Mouse (Mus musculus) neural tube, embryonic 14.5 days (tissue): Measurements from ENCODE around the gene Cmip. TPM values are rescaled to one million over a fixed set of nuclear protein-coding genes. Genes with fewer than 3 reads are reported as not detected.

ENCODE experiments used
- ATAC-seq: fragments of 200-750 bp; cut with Nextera tagmentation; 2 replicates; pipeline ENCODE4 v1.8.0; 2017; ENCODE audit warnings: low read depth, mild to moderate bottlenecking, moderate TSS enrichment, moderate library complexity
- H3K27ac ChIP-seq: fragments of 300-500 bp; sonication (generic); 2 replicates; pipeline ENCODE4 v1.5.1; 2014; ENCODE audit warnings: low read depth, mild to moderate bottlenecking, control low read depth, low read length, moderate library complexity, mixed read lengths
- H3K27me3 ChIP-seq: fragments of 300-500 bp; sonication (generic); 2 replicates; pipeline ENCODE4 v1.6.1; 2014; ENCODE audit warnings: low read length; ENCODE audit not compliant: control insufficient read depth, insufficient read depth
- H3K36me3 ChIP-seq: fragments of 300-500 bp; sonication (generic); 2 replicates; pipeline ENCODE4 v1.6.1; 2014; ENCODE audit warnings: low read length, mixed read lengths; ENCODE audit not compliant: control insufficient read depth, insufficient read depth
- H3K4me1 ChIP-seq: fragments of 300-500 bp; sonication (generic); 2 replicates; pipeline ENCODE4 v1.6.1; 2014; ENCODE audit warnings: low read length; ENCODE audit not compliant: control insufficient read depth, insufficient read depth
- H3K4me2 ChIP-seq: fragments of 300-500 bp; sonication (generic); 2 replicates; pipeline ENCODE4 v1.6.1; 2014; ENCODE audit warnings: mild to moderate bottlenecking, low read depth, low read length, control low read depth
- H3K4me3 ChIP-seq: fragments of 300-500 bp; sonication (generic); 2 replicates; pipeline ENCODE4 v1.5.1; 2014; ENCODE audit warnings: low read depth, low read length, control low read depth, mixed read lengths
- H3K9ac ChIP-seq: fragments of 300-500 bp; sonication (generic); replicated peaks from 2 replicates; pipeline ENCODE4 v1.6.1; 2014; ENCODE audit warnings: low read depth, mild to moderate bottlenecking, control low read depth, low read length, mixed read lengths
- H3K9me3 ChIP-seq: fragments of 300-500 bp; sonication (generic); 2 replicates; pipeline ENCODE4 v1.6.1; 2016; ENCODE audit warnings: low read length; ENCODE audit not compliant: control insufficient read depth
- WGBS: fragments of 180-500 bp; shearing (Covaris S2); extraction: QIAGEN DNeasy Blood & Tissue Kit; methylation state at CpG from one replicate; pipeline ENCODE4 v1.1.7; 2014; 5-methylcytosine and 5-hydroxymethylcytosine counted together
- polyA plus RNA-seq: library from polyadenylated mRNA; unstranded; fragments of >200 nt; fragmentation: Nextera tagmentation; extraction: Ambion mirVana; gene quantifications from 2 replicates; pipeline ENCODE4 v1.2.1, GENCODE M21; 2014

Gene Cmip
- polyA plus RNA-seq, 1 experiment from 2014 or later: 135 TPM

GRCm38 (mm10) chr8:117261702-117262101 is 4.8 kb downstream of the Cmip start:
- peak overlapping the region; percentile 98 for H3K4me3 ChIP-seq
- WGBS: 20% methylated on average over 9 of the region's 9 CpGs
- H3K9ac ChIP-seq: peak overlapping the region; percentile 100; the same call in 1 of the 2 replicates
- H3K36me3 ChIP-seq: no peaks in the 10 kb centered on the region
- peaks cover 29% of the 10 kb centered on the region for H3K4me1 ChIP-seq
- no peak for ATAC-seq
- H3K27ac ChIP-seq: no peak overlapping the region
- peak overlapping the region; percentile 98 for H3K4me2 ChIP-seq
- no peaks in the 10 kb centered on the region for H3K9me3 ChIP-seq
- no peaks in the 10 kb centered on the region; the same call in 1 of the 2 replicates for H3K27me3 ChIP-seq

- WGBS: 66% methylated on average over 8 of the region's 8 CpGs
- Histone ChIP-seq H3K9me3 (no peaks in the 10 kb centered on the region), H3K4me2 (no peak overlapping the region)
These were observed 5.8 kb downstream of the Cmip start for GRCm38 (mm10) chr8:117262685-117263084.

GRCm38 (mm10) chr8:117263442-117263841 is 6.6 kb downstream of the Cmip start:
- H3K9ac ChIP-seq: no peak overlapping the region
- no peak for ATAC-seq
- H3K36me3 ChIP-seq: no peaks in the 10 kb centered on the region
- H3K9me3 ChIP-seq: no peaks in the 10 kb centered on the region
- no peak overlapping the region for H3K4me2 ChIP-seq
- 72% methylated on average over 6 of the region's 6 CpGs for WGBS
- H3K27me3 ChIP-seq: no peaks in the 10 kb centered on the region
- no peak overlapping the region for H3K27ac ChIP-seq
- peaks cover 29% of the 10 kb centered on the region for H3K4me1 ChIP-seq
- no peak overlapping the region for H3K4me3 ChIP-seq

More at GRCm38 (mm10) chr8:117262685-117263084, 5.8 kb downstream of the Cmip start:
- ATAC-seq: no peak
- Histone ChIP-seq H3K27me3 (no peaks in the 10 kb centered on the region; the same call in 1 of the 2 replicates), H3K4me3 (no peak overlapping the region), H3K4me1 (peaks cover 29% of the 10 kb centered on the region), H3K9ac (no peak overlapping the region), H3K27ac (no peak overlapping the region), H3K36me3 (no peaks in the 10 kb centered on the region)

GRCm38 (mm10) chr8:117265079-117265478 is 8.2 kb downstream of the Cmip start:
- Histone ChIP-seq H3K27me3 (no peaks in the 10 kb centered on the region), H3K27ac (no peak overlapping the region), H3K4me2 (no peak overlapping the region), H3K36me3 (no peaks in the 10 kb centered on the region), H3K4me1 (peaks cover 25% of the 10 kb centered on the region), H3K4me3 (no peak overlapping the region), H3K9ac (no peak overlapping the region), H3K9me3 (no peaks in the 10 kb centered on the region)
- ATAC-seq: no peak
- 94% methylated on average over 5 of the region's 5 CpGs for WGBS

GRCm38 (mm10) chr8:117267403-117268129 is 10.7 kb downstream of the Cmip start:
- no peak overlapping the region for H3K9ac ChIP-seq
- 88% methylated on average over 11 of the region's 11 CpGs for WGBS
- H3K4me3 ChIP-seq: no peak overlapping the region
- no peaks in the 10 kb centered on the region for H3K36me3 ChIP-seq
- H3K9me3 ChIP-seq: no peaks in the 10 kb centered on the region
- H3K4me1 ChIP-seq: peaks cover 4% of the 10 kb centered on the region; the same call in 1 of the 2 replicates
- no peak for ATAC-seq
- H3K4me2 ChIP-seq: no peak overlapping the region
- H3K27ac ChIP-seq: no peak overlapping the region
- no peaks in the 10 kb centered on the region for H3K27me3 ChIP-seq

- no peak overlapping the region for H3K4me3 ChIP-seq
- H3K36me3 ChIP-seq: no peaks in the 10 kb centered on the region
- H3K9me3 ChIP-seq: no peaks in the 10 kb centered on the region
- peak overlapping the region; percentile 18; the same call in 1 of the 2 replicates for H3K4me2 ChIP-seq
- WGBS: 76% methylated on average over 10 of the region's 10 CpGs
- peaks cover 37% of the 10 kb centered on the region for H3K4me1 ChIP-seq
- no peak overlapping the region for H3K9ac ChIP-seq
- ATAC-seq: no peak
- H3K27ac ChIP-seq: peak overlapping the region; percentile 66
- no peaks in the 10 kb centered on the region for H3K27me3 ChIP-seq
These were observed 21.4 kb downstream of the Cmip start for GRCm38 (mm10) chr8:117278234-117278633.

GRCm38 (mm10) chr8:117278668-117279132 is 21.8 kb downstream of the Cmip start:
- peak; percentile 45; the same call in 1 of the 2 replicates for ATAC-seq
- Histone ChIP-seq H3K27me3 (no peaks in the 10 kb centered on the region), H3K36me3 (no peaks in the 10 kb centered on the region), H3K4me3 (no peak overlapping the region), H3K9ac (no peak overlapping the region), H3K4me1 (peaks cover 38% of the 10 kb centered on the region), H3K4me2 (peak overlapping the region; percentile 18; the same call in 1 of the 2 replicates), H3K9me3 (no peaks in the 10 kb centered on the region), H3K27ac (peak overlapping the region; percentile 66)
- WGBS: 17% methylated on average over 20 of the region's 20 CpGs

- Histone ChIP-seq H3K9ac (no peak overlapping the region), H3K9me3 (no peaks in the 10 kb centered on the region), H3K4me3 (no peak overlapping the region), H3K4me1 (peaks cover 38% of the 10 kb centered on the region), H3K36me3 (no peaks in the 10 kb centered on the region), H3K27ac (no peak overlapping the region), H3K4me2 (no peak overlapping the region), H3K27me3 (no peaks in the 10 kb centered on the region)
- no peak for ATAC-seq
- WGBS: 87% methylated on average over 7 of the region's 7 CpGs
These were observed 23.6 kb downstream of the Cmip start for GRCm38 (mm10) chr8:117280488-117280887.

GRCm38 (mm10) chr8:117281676-117282075 is 24.8 kb downstream of the Cmip start:
- WGBS: 86% methylated on average over 10 of the region's 10 CpGs
- Histone ChIP-seq H3K9ac (no peak overlapping the region), H3K27ac (no peak overlapping the region), H3K4me2 (no peak overlapping the region), H3K4me1 (peaks cover 38% of the 10 kb centered on the region), H3K9me3 (no peaks in the 10 kb centered on the region), H3K4me3 (no peak overlapping the region), H3K36me3 (no peaks in the 10 kb centered on the region), H3K27me3 (no peaks in the 10 kb centered on the region)
- no peak for ATAC-seq
